Mouse (Mus musculus) erythroblast, embryonic 14.5 days (primary cell): ENCODE data around the gene Rnf121. TPM values are rescaled to one million over a fixed set of nuclear protein-coding genes. Genes with fewer than 3 reads are reported as not detected.

Experiments used
- H3K27me3 ChIP-seq: 2 replicates; pipeline ENCODE4 v1.6.1; 2012; ENCODE audit warnings: inconsistent platforms; ENCODE audit not compliant: control insufficient read depth
- H3K36me3 ChIP-seq: 2 replicates; pipeline ENCODE4 v1.6.1; 2012; ENCODE audit warnings: mild to moderate bottlenecking, inconsistent platforms; ENCODE audit not compliant: control insufficient read depth
- H3K4me1 ChIP-seq: 2 replicates; pipeline ENCODE4 v1.6.1; 2012; ENCODE audit warnings: inconsistent platforms; ENCODE audit not compliant: control insufficient read depth
- H3K4me3 ChIP-seq: replicated peaks from 2 replicates; pipeline ENCODE3; 2012; ENCODE audit warnings: moderate library complexity, mild to moderate bottlenecking, inconsistent platforms
- H3K9me3 ChIP-seq: 2 replicates; pipeline ENCODE4 v1.6.1; 2012; ENCODE audit warnings: low read length, inconsistent platforms, mixed read lengths; ENCODE audit not compliant: control insufficient read depth
- GATA1 ChIP-seq: IDR thresholded peaks from 2 replicates; pipeline ENCODE4 v1.6.1; 2012; ENCODE audit warnings: low read length, inconsistent platforms, mixed read lengths
- TAL1 ChIP-seq: IDR thresholded peaks from 3 replicates; pipeline ENCODE4 v1.6.1; 2012; ENCODE audit warnings: low read length, inconsistent platforms, mixed read lengths
- polyA plus RNA-seq: library from polyadenylated mRNA; stranded (reverse); fragments of >175 nt; gene quantifications from 2 replicates; pipeline ENCODE4 v1.2.3, GENCODE M21; 2012

Rnf121 gene
- polyA plus RNA-seq, 1 experiment, result 0.12 TPM

DNA sequence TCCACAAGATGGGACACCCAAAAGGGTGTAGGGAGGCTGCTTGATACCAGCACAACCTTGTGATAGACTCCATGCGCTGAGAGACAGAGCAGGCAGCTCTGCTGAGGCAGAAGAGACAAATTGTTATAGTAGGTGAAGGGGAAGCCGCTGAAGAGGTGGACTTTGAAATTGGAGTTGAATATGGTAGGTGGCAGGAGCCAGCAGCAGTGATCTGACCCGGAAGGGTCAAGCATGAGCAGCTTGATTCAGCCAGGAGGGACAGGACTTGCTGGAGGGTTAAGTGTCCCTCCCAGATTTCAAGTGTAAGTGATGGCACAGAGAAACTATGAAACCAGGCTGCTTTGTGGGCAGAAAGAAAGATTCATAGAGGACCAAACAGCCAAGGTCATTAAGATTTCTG, 80.2 kb downstream of the Rnf121 start:
- H3K4me3 ChIP-seq, result no peak overlapping the region
- H3K36me3 ChIP-seq, result peaks cover 87% of the 10 kb centered on the region
- H3K9me3 ChIP-seq, result no peaks in the 10 kb centered on the region
- TF ChIP-seq TAL1 (no peak), GATA1 (no peak)
- no peaks in the 10 kb centered on the region for H3K27me3 ChIP-seq
- peaks cover 6% of the 10 kb centered on the region for H3K4me1 ChIP-seq

DNA sequence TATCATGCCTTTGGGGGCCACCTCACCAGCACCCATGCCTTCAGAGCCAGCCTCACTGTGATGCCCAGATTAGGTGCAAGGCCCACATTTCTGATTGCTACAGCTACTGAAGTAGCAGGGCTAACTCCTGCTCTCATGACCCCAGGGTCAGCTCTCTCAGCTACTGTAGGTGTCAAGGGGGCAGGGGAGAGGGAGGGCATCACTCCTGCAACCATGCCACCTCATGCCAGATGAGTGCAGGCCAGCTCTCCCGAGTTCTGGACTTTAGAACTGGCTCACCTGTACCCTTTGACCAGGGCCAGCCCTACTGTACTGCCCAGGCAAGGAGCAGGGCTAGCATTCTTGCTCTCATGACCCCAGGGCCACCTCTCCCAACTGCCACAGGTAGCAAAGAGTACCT, 82.5 kb downstream of the Rnf121 start:
- Histone ChIP-seq H3K27me3 (no peaks in the 10 kb centered on the region), H3K9me3 (no peaks in the 10 kb centered on the region), H3K4me1 (peaks cover 6% of the 10 kb centered on the region), H3K36me3 (peaks cover 73% of the 10 kb centered on the region), H3K4me3 (no peak overlapping the region)
- TF ChIP-seq TAL1 (no peak), GATA1 (no peak)

- Histone ChIP-seq H3K27me3 (no peaks in the 10 kb centered on the region), H3K4me1 (peaks cover 40% of the 10 kb centered on the region), H3K36me3 (peaks cover 40% of the 10 kb centered on the region), H3K9me3 (no peaks in the 10 kb centered on the region), H3K4me3 (no peak overlapping the region)
- TF ChIP-seq GATA1, result no peak
- no peak for TF ChIP-seq TAL1
These were observed 90.8 kb downstream of the Rnf121 start for GRCm38 (mm10) chr7:101974505-101974904.

GRCm38 (mm10) chr7:101973730-101974129, 91.5 kb downstream of the Rnf121 start:
- no peak overlapping the region for H3K4me3 ChIP-seq
- peaks cover 36% of the 10 kb centered on the region for H3K36me3 ChIP-seq
- TF ChIP-seq GATA1 (no peak), TAL1 (no peak)
- H3K9me3 ChIP-seq, result no peaks in the 10 kb centered on the region
- H3K27me3 ChIP-seq, result no peaks in the 10 kb centered on the region
- H3K4me1 ChIP-seq, result peaks cover 48% of the 10 kb centered on the region

GRCm38 (mm10) chr7:101971721-101972120, 93.5 kb downstream of the Rnf121 start:
- no peaks in the 10 kb centered on the region for H3K9me3 ChIP-seq
- H3K4me1 ChIP-seq, result peaks cover 60% of the 10 kb centered on the region
- no peak overlapping the region for H3K4me3 ChIP-seq
- TF ChIP-seq TAL1 (no peak), GATA1 (no peak)
- no peaks in the 10 kb centered on the region for H3K27me3 ChIP-seq
- H3K36me3 ChIP-seq, result peaks cover 28% of the 10 kb centered on the region

- Histone ChIP-seq H3K9me3 (no peaks in the 10 kb centered on the region), H3K27me3 (no peaks in the 10 kb centered on the region), H3K4me3 (peak overlapping the region; percentile 77), H3K36me3 (peaks cover 22% of the 10 kb centered on the region), H3K4me1 (peaks cover 67% of the 10 kb centered on the region)
- TF ChIP-seq GATA1 (no peak), TAL1 (no peak)
These were observed 94.3 kb downstream of the Rnf121 start for GRCm38 (mm10) chr7:101970821-101971461.

GRCm38 (mm10) chr7:101970429-101970775, 94.9 kb downstream of the Rnf121 start:
- Histone ChIP-seq H3K4me1 (peaks cover 73% of the 10 kb centered on the region), H3K9me3 (no peaks in the 10 kb centered on the region), H3K27me3 (no peaks in the 10 kb centered on the region), H3K4me3 (peak overlapping the region; percentile 77), H3K36me3 (peaks cover 21% of the 10 kb centered on the region)
- TF ChIP-seq TAL1 (no peak), GATA1 (no peak)

GRCm38 (mm10) chr7:101969694-101970428, 95.4 kb downstream of the Rnf121 start:
- Histone ChIP-seq H3K4me3 (peak overlapping the region; percentile 77), H3K9me3 (no peaks in the 10 kb centered on the region), H3K27me3 (no peaks in the 10 kb centered on the region), H3K4me1 (peaks cover 76% of the 10 kb centered on the region), H3K36me3 (peaks cover 16% of the 10 kb centered on the region)
- TF ChIP-seq GATA1 (no peak), TAL1 (no peak)

Other genes with a start within 250 kb of the Rnf121 start
- not detected in 2 replicates for gene Phox2a, start 247.2 kb downstream of the Rnf121 start, polyA plus RNA-seq
- 0.50 and 1.3 TPM in 2 replicates for gene Inppl1, start 227.2 kb downstream of the Rnf121 start, polyA plus RNA-seq
- gene Folr2, start 208.3 kb downstream of the Rnf121 start, polyA plus RNA-seq, result not detected in 2 replicates
- gene Anapc15, start 201.8 kb downstream of the Rnf121 start, polyA plus RNA-seq, result 4.8 and 5.8 TPM in 2 replicates
- not detected in 2 replicates for gene Folr1, start 194.7 kb downstream of the Rnf121 start, polyA plus RNA-seq
- 10.4 and 12.4 TPM in 2 replicates for gene Lamtor1, start 159.6 kb downstream of the Rnf121 start, polyA plus RNA-seq
- not detected in 2 replicates for gene Tomt, start 159.1 kb downstream of the Rnf121 start, polyA plus RNA-seq
- not detected in 2 replicates for gene Lrrc51, start 131.6 kb downstream of the Rnf121 start, polyA plus RNA-seq
- 19.8 and 24.7 TPM in 2 replicates for gene Numa1, start 131.4 kb downstream of the Rnf121 start, polyA plus RNA-seq
- gene Il18bp, start 46.8 kb downstream of the Rnf121 start, polyA plus RNA-seq, result 0.67 and 1.0 TPM in 2 replicates
- gene Xndc1, start within 50 bp of the Rnf121 start, polyA plus RNA-seq, result 2.0 TPM in 2 replicates
- not detected in 2 replicates for gene Xntrpc, start 244 bp upstream of the Rnf121 start, polyA plus RNA-seq
- gene Trpc2, start 17.6 kb upstream of the Rnf121 start, polyA plus RNA-seq, result 0.15 and 0.37 TPM in 2 replicates
- not detected in 2 replicates for gene Art1, start 36.3 kb upstream of the Rnf121 start, polyA plus RNA-seq
- gene Art5, start 44.0 kb upstream of the Rnf121 start, polyA plus RNA-seq, result not detected in 2 replicates
- gene Chrna10, start 51.4 kb upstream of the Rnf121 start, polyA plus RNA-seq, result 0.02 TPM in 1 of 2 replicates, not detected in the other
- gene Nup98, start 144.7 kb upstream of the Rnf121 start, polyA plus RNA-seq, result 0.17 and 0.18 TPM in 2 replicates
- 0.14 and 1.5 TPM in 2 replicates for gene Pgap2, start 144.7 kb upstream of the Rnf121 start, polyA plus RNA-seq
- 7.6 and 15.0 TPM in 2 replicates for gene Rhog, start 190.6 kb upstream of the Rnf121 start, polyA plus RNA-seq
- gene Stim1, start 202.3 kb upstream of the Rnf121 start, polyA plus RNA-seq, result 2.7 and 2.9 TPM in 2 replicates